Mouse (Mus musculus): ENCODE measurements around the gene Chn2. TPM values are rescaled to one million over a fixed set of nuclear protein-coding genes. Genes with fewer than 3 reads are reported as not detected.

Gene Chn2
- polyA plus RNA-seq, 1 experiment from 2014 or later: 20.2 TPM

- WGBS: 54% methylated on average over 2 of the region's 2 CpGs
- Histone ChIP-seq H3K27me3 (replicated peaks; ENCODE audit: control insufficient read depth, insufficient read depth, low read length) (no peaks in the 10 kb centered on the region), H3K4me1 (ENCODE audit: control insufficient read depth, insufficient read depth, low read length) (no peaks in the 10 kb centered on the region), H3K4me2 (ENCODE audit: low read depth, low read length) (no peak overlapping the region), H3K4me3 (ENCODE audit: low read length) (no peak overlapping the region), H3K9ac (ENCODE audit: low read depth, low read length) (no peak overlapping the region), H3K9me3 (ENCODE audit: control insufficient read depth, low read length) (no peaks in the 10 kb centered on the region), H3K27ac (ENCODE audit: low read length) (no peak overlapping the region), H3K36me3 (ENCODE audit: control insufficient read depth, insufficient read depth, low read length) (no peaks in the 10 kb centered on the region)
- no peak for ATAC-seq
Measured at GRCm38 (mm10) chr6:54018038-54018437, 21.3 kb upstream of the Chn2 start.

- WGBS: 70% methylated on average over 5 of the region's 5 CpGs
- no peak for ATAC-seq
- no peak overlapping the region for H3K9ac ChIP-seq (ENCODE audit: low read depth, low read length)
- no peaks in the 10 kb centered on the region for H3K4me1 ChIP-seq (ENCODE audit: control insufficient read depth, insufficient read depth, low read length)
- no peak overlapping the region for H3K4me2 ChIP-seq (ENCODE audit: low read depth, low read length)
- H3K27ac ChIP-seq (ENCODE audit: low read length): no peak overlapping the region
- no peaks in the 10 kb centered on the region for H3K36me3 ChIP-seq (ENCODE audit: control insufficient read depth, insufficient read depth, low read length)
- H3K4me3 ChIP-seq (ENCODE audit: low read length): no peak overlapping the region
- H3K27me3 ChIP-seq (replicated peaks; ENCODE audit: control insufficient read depth, insufficient read depth, low read length): no peaks in the 10 kb centered on the region
- no peaks in the 10 kb centered on the region for H3K9me3 ChIP-seq (ENCODE audit: control insufficient read depth, low read length)
Measured at GRCm38 (mm10) chr6:54018861-54019260, 20.5 kb upstream of the Chn2 start.

GRCm38 (mm10) chr6:54021123-54021789, 18.1 kb upstream of the Chn2 start:
- no peak overlapping the region for H3K9ac ChIP-seq (ENCODE audit: low read depth, low read length)
- H3K27ac ChIP-seq (ENCODE audit: low read length): peak overlapping the region; percentile 34; the same call in 1 of the 2 replicates
- peak overlapping the region; percentile 40 for H3K4me2 ChIP-seq (ENCODE audit: low read depth, low read length)
- H3K4me1 ChIP-seq (ENCODE audit: control insufficient read depth, insufficient read depth, low read length): no peaks in the 10 kb centered on the region
- H3K4me3 ChIP-seq (ENCODE audit: low read length): peak overlapping the region; percentile 12; the same call in 1 of the 2 replicates
- no peaks in the 10 kb centered on the region for H3K36me3 ChIP-seq (ENCODE audit: control insufficient read depth, insufficient read depth, low read length)
- 47% methylated on average over 15 of the region's 15 CpGs for WGBS
- H3K9me3 ChIP-seq (ENCODE audit: control insufficient read depth, low read length): no peaks in the 10 kb centered on the region
- peak; percentile 88 for ATAC-seq
- no peaks in the 10 kb centered on the region for H3K27me3 ChIP-seq (replicated peaks; ENCODE audit: control insufficient read depth, insufficient read depth, low read length)

- Histone ChIP-seq H3K36me3 (ENCODE audit: control insufficient read depth, insufficient read depth, low read length) (no peaks in the 10 kb centered on the region), H3K4me2 (ENCODE audit: low read depth, low read length) (no peak overlapping the region), H3K4me3 (ENCODE audit: low read length) (no peak overlapping the region), H3K27me3 (replicated peaks; ENCODE audit: control insufficient read depth, insufficient read depth, low read length) (no peaks in the 10 kb centered on the region), H3K27ac (ENCODE audit: low read length) (no peak overlapping the region), H3K9ac (ENCODE audit: low read depth, low read length) (no peak overlapping the region), H3K4me1 (ENCODE audit: control insufficient read depth, insufficient read depth, low read length) (no peaks in the 10 kb centered on the region), H3K9me3 (ENCODE audit: control insufficient read depth, low read length) (no peaks in the 10 kb centered on the region)
- WGBS: 91% methylated on average over 5 of the region's 5 CpGs
- no peak for ATAC-seq
Measured at GRCm38 (mm10) chr6:54023846-54024245, 15.5 kb upstream of the Chn2 start.

GRCm38 (mm10) chr6:54028706-54029105, 10.6 kb upstream of the Chn2 start:
- ATAC-seq: no peak
- WGBS: 47% methylated on average over 1 of the region's 1 CpGs

GRCm38 (mm10) chr6:54030351-54030750, 9.0 kb upstream of the Chn2 start:
- H3K27ac ChIP-seq (ENCODE audit: low read length): no peak overlapping the region
- ATAC-seq: no peak
- no peak overlapping the region for H3K4me3 ChIP-seq (ENCODE audit: low read length)
- no peaks in the 10 kb centered on the region for H3K9me3 ChIP-seq (ENCODE audit: control insufficient read depth, low read length)
- no peaks in the 10 kb centered on the region for H3K36me3 ChIP-seq (ENCODE audit: control insufficient read depth, insufficient read depth, low read length)
- H3K4me1 ChIP-seq (ENCODE audit: control insufficient read depth, insufficient read depth, low read length): peaks cover 8% of the 10 kb centered on the region
- no peaks in the 10 kb centered on the region for H3K27me3 ChIP-seq (replicated peaks; ENCODE audit: control insufficient read depth, insufficient read depth, low read length)
- H3K9ac ChIP-seq (ENCODE audit: low read depth, low read length): no peak overlapping the region
- no peak overlapping the region for H3K4me2 ChIP-seq (ENCODE audit: low read depth, low read length)

More at GRCm38 (mm10) chr6:54028706-54029105, 10.6 kb upstream of the Chn2 start:
- no peaks in the 10 kb centered on the region for H3K4me1 ChIP-seq (ENCODE audit: control insufficient read depth, insufficient read depth, low read length)
- H3K4me3 ChIP-seq (ENCODE audit: low read length): no peak overlapping the region
- no peaks in the 10 kb centered on the region for H3K27me3 ChIP-seq (replicated peaks; ENCODE audit: control insufficient read depth, insufficient read depth, low read length)
- H3K4me2 ChIP-seq (ENCODE audit: low read depth, low read length): no peak overlapping the region
- H3K9ac ChIP-seq (ENCODE audit: low read depth, low read length): no peak overlapping the region
- no peaks in the 10 kb centered on the region for H3K36me3 ChIP-seq (ENCODE audit: control insufficient read depth, insufficient read depth, low read length)
- H3K9me3 ChIP-seq (ENCODE audit: control insufficient read depth, low read length): no peaks in the 10 kb centered on the region
- H3K27ac ChIP-seq (ENCODE audit: low read length): no peak overlapping the region

GRCm38 (mm10) chr6:54030776-54031175, 8.6 kb upstream of the Chn2 start:
- H3K27me3 ChIP-seq (replicated peaks; ENCODE audit: control insufficient read depth, insufficient read depth, low read length): no peaks in the 10 kb centered on the region
- H3K4me2 ChIP-seq (ENCODE audit: low read depth, low read length): no peak overlapping the region
- no peak overlapping the region for H3K9ac ChIP-seq (ENCODE audit: low read depth, low read length)
- no peak for ATAC-seq
- H3K9me3 ChIP-seq (ENCODE audit: control insufficient read depth, low read length): no peaks in the 10 kb centered on the region
- H3K27ac ChIP-seq (ENCODE audit: low read length): no peak overlapping the region
- H3K36me3 ChIP-seq (ENCODE audit: control insufficient read depth, insufficient read depth, low read length): no peaks in the 10 kb centered on the region
- WGBS: 75% methylated on average over 3 of the region's 3 CpGs
- peaks cover 9% of the 10 kb centered on the region for H3K4me1 ChIP-seq (ENCODE audit: control insufficient read depth, insufficient read depth, low read length)
- H3K4me3 ChIP-seq (ENCODE audit: low read length): no peak overlapping the region

- peak; percentile 66 for ATAC-seq
- Histone ChIP-seq H3K36me3 (ENCODE audit: control insufficient read depth, insufficient read depth, low read length) (no peaks in the 10 kb centered on the region), H3K27ac (ENCODE audit: low read length) (no peak overlapping the region), H3K4me2 (ENCODE audit: low read depth, low read length) (peak overlapping the region; percentile 30), H3K27me3 (replicated peaks; ENCODE audit: control insufficient read depth, insufficient read depth, low read length) (no peaks in the 10 kb centered on the region), H3K9ac (ENCODE audit: low read depth, low read length) (peak overlapping the region; percentile 9; the same call in 1 of the 2 replicates), H3K9me3 (ENCODE audit: control insufficient read depth, low read length) (no peaks in the 10 kb centered on the region), H3K4me1 (ENCODE audit: control insufficient read depth, insufficient read depth, low read length) (peaks cover 18% of the 10 kb centered on the region), H3K4me3 (ENCODE audit: low read length) (no peak overlapping the region)
- WGBS: 2% methylated on average over 9 of the region's 9 CpGs
Measured at GRCm38 (mm10) chr6:54034471-54034870, 4.9 kb upstream of the Chn2 start.

- no peak for ATAC-seq
- H3K4me1 ChIP-seq (ENCODE audit: control insufficient read depth, insufficient read depth, low read length): peaks cover 18% of the 10 kb centered on the region
- no peak overlapping the region for H3K4me3 ChIP-seq (ENCODE audit: low read length)
- H3K9me3 ChIP-seq (ENCODE audit: control insufficient read depth, low read length): no peaks in the 10 kb centered on the region
- no peak overlapping the region for H3K9ac ChIP-seq (ENCODE audit: low read depth, low read length)
- WGBS: 71% methylated on average over 3 of the region's 3 CpGs
- no peaks in the 10 kb centered on the region for H3K36me3 ChIP-seq (ENCODE audit: control insufficient read depth, insufficient read depth, low read length)
- H3K4me2 ChIP-seq (ENCODE audit: low read depth, low read length): no peak overlapping the region
- H3K27ac ChIP-seq (ENCODE audit: low read length): 0 out of 2 replicates have a peak overlapping the region, but pooled peaks have one; percentile 17
- no peaks in the 10 kb centered on the region for H3K27me3 ChIP-seq (replicated peaks; ENCODE audit: control insufficient read depth, insufficient read depth, low read length)
Measured at GRCm38 (mm10) chr6:54035548-54035947, 3.8 kb upstream of the Chn2 start.

- WGBS: 25% methylated on average over 10 of the region's 10 CpGs
- H3K27me3 ChIP-seq (replicated peaks; ENCODE audit: control insufficient read depth, insufficient read depth, low read length): no peaks in the 10 kb centered on the region
- peaks cover 23% of the 10 kb centered on the region for H3K4me1 ChIP-seq (ENCODE audit: control insufficient read depth, insufficient read depth, low read length)
- no peaks in the 10 kb centered on the region for H3K9me3 ChIP-seq (ENCODE audit: control insufficient read depth, low read length)
- H3K4me2 ChIP-seq (ENCODE audit: low read depth, low read length): peak overlapping the region; percentile 94
- no peaks in the 10 kb centered on the region for H3K36me3 ChIP-seq (ENCODE audit: control insufficient read depth, insufficient read depth, low read length)
- peak; percentile 2; the same call in 1 of the 2 replicates for ATAC-seq
- H3K4me3 ChIP-seq (ENCODE audit: low read length): peak overlapping the region; percentile 73
- peak overlapping the region; percentile 85 for H3K9ac ChIP-seq (ENCODE audit: low read depth, low read length)
- H3K27ac ChIP-seq (ENCODE audit: low read length): 0 out of 2 replicates have a peak overlapping the region, but pooled peaks have one; percentile 77
Measured at GRCm38 (mm10) chr6:54038866-54039265, 488 bp upstream of the Chn2 start.
